Mouse (Mus musculus) C2C12 (cell line): ENCODE data around the gene Dnajb13. TPM values are rescaled to one million over a fixed set of nuclear protein-coding genes. Genes with fewer than 3 reads are reported as not detected.

Experiments used
- polyA plus RNA-seq: library from polyadenylated mRNA; unstranded; fragments of >200 nt; fragmentation: generic; extraction: Trizol; gene quantifications from one replicate; pipeline ENCODE4 v1.2.1, GENCODE M21; 2012; ENCODE audit warnings: missing spikeins

Dnajb13 gene
- polyA plus RNA-seq, 1 experiment, result 0.07 TPM

Other genes with a start within 250 kb of the Dnajb13 start
- gene P4ha3, start 229.4 kb downstream of the Dnajb13 start, polyA plus RNA-seq, result 12.2 TPM
- 7.8 TPM for gene C2cd3, start 142.7 kb downstream of the Dnajb13 start, polyA plus RNA-seq
- 44.2 TPM for gene Ppme1, start 142.7 kb downstream of the Dnajb13 start, polyA plus RNA-seq
- not detected for gene Ucp3, start 42.0 kb downstream of the Dnajb13 start, polyA plus RNA-seq
- gene Ucp2, start 21.6 kb downstream of the Dnajb13 start, polyA plus RNA-seq, result 92.5 TPM
- 8.4 TPM for gene Coa4, start 22.1 kb upstream of the Dnajb13 start, polyA plus RNA-seq
- 37.5 TPM for gene Rab6a, start 92.5 kb upstream of the Dnajb13 start, polyA plus RNA-seq
- 30.7 TPM for gene Mrpl48, start 93.3 kb upstream of the Dnajb13 start, polyA plus RNA-seq
- gene Plekhb1, start 147.5 kb upstream of the Dnajb13 start, polyA plus RNA-seq, result 0.94 TPM
- gene Fam168a, start 191.7 kb upstream of the Dnajb13 start, polyA plus RNA-seq, result 30.5 TPM